Mouse (Mus musculus) midbrain, postnatal 0 days (tissue): ENCODE results near the gene Dnajc5. TPM values are rescaled to one million over a fixed set of nuclear protein-coding genes. Genes with fewer than 3 reads are reported as not detected.
A peak's percentile ranks its signal among the peaks of the same experiment; 100 is the strongest.

Experiments used
- ATAC-seq: fragments of 200-750 bp; cut with Nextera tagmentation; 2 replicates; pipeline ENCODE4 v1.8.0; 2017; ENCODE audit warnings: moderate number of reproducible peaks, mild to moderate bottlenecking, moderate TSS enrichment, moderate library complexity; ENCODE audit not compliant: low FRiP score
- DNase-seq: peaks from one replicate; pipeline ENCODE4 v3.0.0-alpha.2; 2015; ENCODE audit warnings: low spot score
- H3K27ac ChIP-seq: fragments of 300-500 bp; sonication (generic); 2 replicates; pipeline ENCODE4 v1.5.1; 2014; ENCODE audit warnings: low read depth, mild to moderate bottlenecking, low read length, mixed read lengths
- H3K27me3 ChIP-seq: fragments of 300-500 bp; sonication (generic); 2 replicates; pipeline ENCODE4 v1.6.1; 2014; ENCODE audit warnings: low read length, control low read depth, mixed read lengths; ENCODE audit not compliant: insufficient read depth
- H3K36me3 ChIP-seq: fragments of 300-500 bp; sonication (generic); 2 replicates; pipeline ENCODE4 v1.6.1; 2014; ENCODE audit warnings: low read length, control low read depth, mixed read lengths; ENCODE audit not compliant: insufficient read depth
- H3K4me1 ChIP-seq: fragments of 300-500 bp; sonication (generic); 2 replicates; pipeline ENCODE4 v1.6.1; 2014; ENCODE audit warnings: mild to moderate bottlenecking, control low read depth, antibody characterized with exemption, low read length, mixed read lengths; ENCODE audit not compliant: insufficient read depth
- H3K4me2 ChIP-seq: fragments of 300-500 bp; sonication (generic); 2 replicates; pipeline ENCODE4 v1.6.1; 2014; ENCODE audit warnings: low read depth, mild to moderate bottlenecking, low read length, mixed read lengths; ENCODE audit not compliant: poor library complexity, severe bottlenecking
- H3K4me3 ChIP-seq: fragments of 300-500 bp; sonication (generic); 2 replicates; pipeline ENCODE4 v1.5.1; 2014; ENCODE audit warnings: low read depth, mild to moderate bottlenecking, low read length, moderate library complexity
- H3K9ac ChIP-seq: fragments of 300-500 bp; sonication (generic); replicated peaks from 2 replicates; pipeline ENCODE4 v1.6.1; 2014; ENCODE audit warnings: mild to moderate bottlenecking, low read length, moderate library complexity, mixed read lengths; ENCODE audit not compliant: poor library complexity, severe bottlenecking
- H3K9me3 ChIP-seq: fragments of 300-500 bp; sonication (generic); 2 replicates; pipeline ENCODE4 v1.6.1; 2016; ENCODE audit warnings: low read length, control low read depth
- CTCF ChIP-seq: IDR thresholded peaks from 2 replicates; pipeline ENCODE4 v1.5.1; 2016; ENCODE audit warnings: antibody characterized with exemption, mild to moderate bottlenecking
- WGBS: fragments of 180-500 bp; shearing (Covaris S2); extraction: QIAGEN DNeasy Blood & Tissue Kit; methylation state at CpG from one replicate; pipeline ENCODE4 v1.1.7; 2014; 5-methylcytosine and 5-hydroxymethylcytosine counted together
- polyA plus RNA-seq: library from polyadenylated mRNA; unstranded; fragments of >200 nt; fragmentation: Nextera tagmentation; extraction: Ambion mirVana; gene quantifications from 2 replicates; pipeline ENCODE4 v1.2.1, GENCODE M21; 2015
- total RNA-seq: library from RNA; depleted of rRNA; stranded (reverse); fragments of >200 nt; gene quantifications from 2 replicates; pipeline ENCODE4 v1.2.3, GENCODE M21; 2014

Gene Dnajc5
- total and polyA plus RNA-seq, 2 experiments from 2014 or later = 303 to 487 TPM

GRCm38 (mm10) chr2:181581016-181581401 lies 60.7 kb downstream of the Dnajc5 start:
- H3K27ac ChIP-seq = peak overlapping the region; percentile 93
- peak; percentile 92 for TF ChIP-seq CTCF
- peaks cover 24% of the 10 kb centered on the region for H3K36me3 ChIP-seq
- ATAC-seq (peak; percentile 85), DNase-seq (peak; percentile 91)
- H3K4me3 ChIP-seq = peak overlapping the region; percentile 76
- H3K27me3 ChIP-seq = no peaks in the 10 kb centered on the region
- peak overlapping the region; percentile 92 for H3K4me2 ChIP-seq
- H3K4me1 ChIP-seq = peaks cover 7% of the 10 kb centered on the region; the same call in 1 of the 2 replicates
- peak overlapping the region; percentile 87 for H3K9ac ChIP-seq
- WGBS = under 1% methylated on average over 11 of the region's 11 CpGs
- no peaks in the 10 kb centered on the region for H3K9me3 ChIP-seq

GRCm38 (mm10) chr2:181581402-181582120 lies 61.3 kb downstream of the Dnajc5 start:
- Histone ChIP-seq H3K9ac (peak overlapping the region; percentile 87), H3K36me3 (peaks cover 29% of the 10 kb centered on the region), H3K9me3 (no peaks in the 10 kb centered on the region), H3K27ac (peak overlapping the region; percentile 93), H3K4me3 (peak overlapping the region; percentile 76), H3K4me2 (peak overlapping the region; percentile 92), H3K4me1 (peaks cover 7% of the 10 kb centered on the region; the same call in 1 of the 2 replicates), H3K27me3 (no peaks in the 10 kb centered on the region)
- under 1% methylated on average over 49 of the region's 49 CpGs for WGBS
- no peak for TF ChIP-seq CTCF
- ATAC-seq (peak; percentile 72), DNase-seq (peak; percentile 79)

- H3K4me2 ChIP-seq = peak overlapping the region; percentile 92
- H3K9me3 ChIP-seq = no peaks in the 10 kb centered on the region
- peaks cover 7% of the 10 kb centered on the region; the same call in 1 of the 2 replicates for H3K4me1 ChIP-seq
- H3K9ac ChIP-seq = peak overlapping the region; percentile 87; the same call in 1 of the 2 replicates
- 73% methylated on average over 2 of the region's 2 CpGs for WGBS
- H3K27ac ChIP-seq = peak overlapping the region; percentile 51; the same call in 1 of the 2 replicates
- TF ChIP-seq CTCF = no peak
- DNase-seq = no peak
- H3K4me3 ChIP-seq = no peak overlapping the region
- no peak for ATAC-seq
- peaks cover 37% of the 10 kb centered on the region for H3K36me3 ChIP-seq
- H3K27me3 ChIP-seq = no peaks in the 10 kb centered on the region
Measured at GRCm38 (mm10) chr2:181582358-181582757, 62.1 kb downstream of the Dnajc5 start.

GRCm38 (mm10) chr2:181582939-181583338 lies 62.7 kb downstream of the Dnajc5 start:
- H3K9ac ChIP-seq = no peak overlapping the region
- 85% methylated on average over 1 of the region's 1 CpGs for WGBS
- TF ChIP-seq CTCF = no peak
- no peak for ATAC-seq
- H3K36me3 ChIP-seq = peaks cover 41% of the 10 kb centered on the region
- no peak overlapping the region for H3K27ac ChIP-seq
- peaks cover 7% of the 10 kb centered on the region; the same call in 1 of the 2 replicates for H3K4me1 ChIP-seq
- H3K27me3 ChIP-seq = no peaks in the 10 kb centered on the region
- H3K9me3 ChIP-seq = no peaks in the 10 kb centered on the region
- no peak overlapping the region for H3K4me3 ChIP-seq
- H3K4me2 ChIP-seq = no peak overlapping the region
- DNase-seq = no peak

GRCm38 (mm10) chr2:181583460-181584257 lies 63.4 kb downstream of the Dnajc5 start:
- no peak overlapping the region for H3K4me2 ChIP-seq
- H3K9ac ChIP-seq = no peak overlapping the region
- peaks cover 7% of the 10 kb centered on the region; the same call in 1 of the 2 replicates for H3K4me1 ChIP-seq
- H3K9me3 ChIP-seq = no peaks in the 10 kb centered on the region
- no peak overlapping the region for H3K27ac ChIP-seq
- 94% methylated on average over 3 of the region's 3 CpGs for WGBS
- DNase-seq (no peak), ATAC-seq (no peak)
- H3K4me3 ChIP-seq = no peak overlapping the region
- H3K36me3 ChIP-seq = peaks cover 49% of the 10 kb centered on the region
- H3K27me3 ChIP-seq = no peaks in the 10 kb centered on the region
- no peak for TF ChIP-seq CTCF
